Mouse (Mus musculus): Measurements from ENCODE around the gene Rbms3.

The Rbms3 gene

GRCm38 (mm10) chr9:117029953-117030352, 599.8 kb downstream of the Rbms3 start:
- no peak for DNase-seq

GRCm38 (mm10) chr9:117028586-117028985, 601.1 kb downstream of the Rbms3 start:
- DNase-seq = no peak

GRCm38 (mm10) chr9:117022086-117022485, 607.6 kb downstream of the Rbms3 start:
- DNase-seq = no peak

GRCm38 (mm10) chr9:117021506-117021905, 608.2 kb downstream of the Rbms3 start:
- no peak for DNase-seq

GRCm38 (mm10) chr9:117020216-117020615, 609.5 kb downstream of the Rbms3 start:
- DNase-seq = no peak

- peak; percentile 18 for DNase-seq
Observed at GRCm38 (mm10) chr9:117018741-117019163, 611.0 kb downstream of the Rbms3 start.

GRCm38 (mm10) chr9:117018301-117018700, 611.4 kb downstream of the Rbms3 start:
- no peak for DNase-seq

GRCm38 (mm10) chr9:117016605-117017319, 613.0 kb downstream of the Rbms3 start:
- no peak for DNase-seq

GRCm38 (mm10) chr9:117013386-117013785, 616.3 kb downstream of the Rbms3 start:
- DNase-seq = no peak

- no peak for DNase-seq
Observed at GRCm38 (mm10) chr9:117010801-117011200, 618.9 kb downstream of the Rbms3 start.

GRCm38 (mm10) chr9:117008194-117008593, 621.5 kb downstream of the Rbms3 start:
- no peak for DNase-seq

GRCm38 (mm10) chr9:117002083-117002482, 627.6 kb downstream of the Rbms3 start:
- peak; percentile 23 for DNase-seq

GRCm38 (mm10) chr9:116999186-116999585, 630.5 kb downstream of the Rbms3 start:
- no peak for DNase-seq

- no peak for DNase-seq
Observed at GRCm38 (mm10) chr9:116990321-116990720, 639.4 kb downstream of the Rbms3 start.

GRCm38 (mm10) chr9:116980801-116981200, 648.9 kb downstream of the Rbms3 start:
- no peak for DNase-seq

- DNase-seq = no peak
Observed at GRCm38 (mm10) chr9:116977428-116977827, 652.3 kb downstream of the Rbms3 start.

- no peak for DNase-seq
Observed at GRCm38 (mm10) chr9:116976575-116977408, 652.9 kb downstream of the Rbms3 start.

- DNase-seq = no peak
Observed at GRCm38 (mm10) chr9:116975269-116975668, 654.4 kb downstream of the Rbms3 start.

GRCm38 (mm10) chr9:116974134-116974533, 655.6 kb downstream of the Rbms3 start:
- DNase-seq = peak; percentile 12

GRCm38 (mm10) chr9:116973594-116973993, 656.1 kb downstream of the Rbms3 start:
- peak; percentile 46 for DNase-seq

- no peak for DNase-seq
Observed at GRCm38 (mm10) chr9:116967317-116967716, 662.4 kb downstream of the Rbms3 start.

- DNase-seq = no peak
Observed at GRCm38 (mm10) chr9:116965691-116966090, 664.0 kb downstream of the Rbms3 start.

- DNase-seq = no peak
Observed at GRCm38 (mm10) chr9:116956156-116956555, 673.6 kb downstream of the Rbms3 start.

- DNase-seq = no peak
Observed at GRCm38 (mm10) chr9:116948211-116948610, 681.5 kb downstream of the Rbms3 start.
